Comparison of ENCODE assay signal across 8 mouse cellular contexts in the genomic region with DNA sequence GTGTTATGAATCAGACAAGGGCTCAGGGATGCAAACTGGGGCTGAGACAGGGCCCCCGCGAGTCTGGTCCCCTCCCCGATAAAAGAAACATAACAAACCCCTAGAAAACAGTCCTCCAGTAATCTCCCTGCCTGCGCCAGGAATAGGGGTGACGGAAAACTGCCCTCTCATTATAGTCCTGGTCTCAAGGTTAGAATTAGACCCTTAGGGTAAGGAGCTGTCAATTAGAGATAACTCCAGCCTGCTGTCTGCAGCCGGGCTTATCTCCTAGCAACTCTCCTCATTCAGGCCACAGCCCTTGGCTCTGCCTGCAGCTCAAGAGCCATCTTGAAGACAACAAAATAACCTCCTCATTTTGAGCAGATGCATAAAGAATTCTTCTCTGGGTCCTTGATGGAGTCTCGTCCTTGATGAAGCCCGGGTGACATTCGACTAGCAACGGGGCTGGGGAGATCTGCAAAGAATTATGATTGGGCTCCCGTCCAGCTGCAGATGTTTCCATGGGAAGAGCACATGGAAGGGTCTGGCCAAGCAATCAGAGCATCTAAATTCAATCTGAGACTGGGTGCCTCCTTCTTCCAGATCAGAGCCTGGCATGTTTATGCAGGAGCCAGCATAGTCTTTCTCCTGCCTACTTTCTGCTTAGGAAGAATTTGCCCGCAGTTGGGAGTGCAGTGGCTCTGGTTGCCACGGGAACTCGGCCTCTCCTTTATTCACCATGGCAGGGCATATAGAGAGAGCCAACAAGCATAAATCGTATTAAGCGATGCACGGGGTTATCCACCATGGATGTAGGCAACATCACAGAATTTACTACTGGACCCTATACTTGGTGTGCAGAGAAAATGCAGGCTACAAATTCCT.
DNase-seq lines count a peak whose midpoint lies in the region; ATAC-seq lines count a peak whose summit lies in the region.

No protein-coding gene starts in this region.

- H3K4me3 ChIP-seq in kidney, embryonic 15.5 days (replicated peaks): peak overlapping the region; percentile 41
- H3K4me3 ChIP-seq in embryonic facial prominence, embryonic 12.5 days: no peak overlapping the region
- no peak overlapping the region for H3K4me3 ChIP-seq in hindbrain, embryonic 11.5 days (ENCODE audit: low read depth, low read length)
- peak overlapping the region; percentile 32; the same call in 1 of the 2 replicates for H3K4me3 ChIP-seq in limb, embryonic 15.5 days

- H3K27me3 ChIP-seq in kidney, embryonic 15.5 days: no peaks in the 10 kb centered on the region
- no peaks in the 10 kb centered on the region for H3K27me3 ChIP-seq in embryonic facial prominence, embryonic 12.5 days
- no peaks in the 10 kb centered on the region for H3K27me3 ChIP-seq in hindbrain, embryonic 11.5 days (ENCODE audit: control insufficient read depth, insufficient read depth, low read length)
- 0 out of 2 replicates have a peak, but pooled peaks cover 4% of the 10 kb centered on the region for H3K27me3 ChIP-seq in limb, embryonic 15.5 days

- no peak overlapping the region for H3K9ac ChIP-seq in kidney, embryonic 15.5 days
- H3K9ac ChIP-seq in embryonic facial prominence, embryonic 12.5 days: no peak overlapping the region
- peak overlapping the region; percentile 59 for H3K9ac ChIP-seq in hindbrain, embryonic 11.5 days (ENCODE audit: low read depth, low read length)
- no peak overlapping the region for H3K9ac ChIP-seq in limb, embryonic 15.5 days

- H3K9me3 ChIP-seq in kidney, embryonic 15.5 days (replicated peaks): no peaks in the 10 kb centered on the region
- no peaks in the 10 kb centered on the region for H3K9me3 ChIP-seq in embryonic facial prominence, embryonic 12.5 days
- H3K9me3 ChIP-seq in hindbrain, embryonic 11.5 days (ENCODE audit: control insufficient read depth, low read length): no peaks in the 10 kb centered on the region
- H3K9me3 ChIP-seq in limb, embryonic 15.5 days: no peaks in the 10 kb centered on the region

- no peaks in the 10 kb centered on the region for H3K36me3 ChIP-seq in kidney, embryonic 15.5 days
- no peaks in the 10 kb centered on the region for H3K36me3 ChIP-seq in embryonic facial prominence, embryonic 12.5 days
- H3K36me3 ChIP-seq in hindbrain, embryonic 11.5 days (ENCODE audit: control insufficient read depth, insufficient read depth, low read length): no peaks in the 10 kb centered on the region
- H3K36me3 ChIP-seq in limb, embryonic 15.5 days: no peaks in the 10 kb centered on the region

- 0 out of 2 replicates have a peak, but pooled peaks have one; percentile 20 for ATAC-seq in kidney, embryonic 15.5 days (replicated peaks; ENCODE audit: low FRiP score)
- ATAC-seq in embryonic facial prominence, embryonic 12.5 days (ENCODE audit: insufficient number of reproducible peaks, insufficient read depth, low FRiP score, low TSS enrichment): peak; percentile 47; the same call in 1 of the 2 replicates
- ATAC-seq in hindbrain, embryonic 11.5 days (ENCODE audit: low FRiP score): peak; percentile 47; the same call in 1 of the 2 replicates
- ATAC-seq in limb, embryonic 15.5 days (ENCODE audit: insufficient number of reproducible peaks, low FRiP score, low TSS enrichment, low read depth): no peak
- no peak for ATAC-seq in cerebellum, adult (ENCODE audit: insufficient number of reproducible peaks, low FRiP score, low TSS enrichment)
- ATAC-seq in erythroid progenitor cell, adult 5-6 weeks (replicated peaks; ENCODE audit: low FRiP score, poor library complexity, severe bottlenecking): no peak

- peak overlapping the region; percentile 68 for H3K27ac ChIP-seq in kidney, embryonic 15.5 days
- H3K27ac ChIP-seq in embryonic facial prominence, embryonic 12.5 days: peak overlapping the region; percentile 83
- H3K27ac ChIP-seq in hindbrain, embryonic 11.5 days (ENCODE audit: low read depth, low read length): peak overlapping the region; percentile 97
- no peak overlapping the region for H3K27ac ChIP-seq in limb, embryonic 15.5 days

- 16% methylated on average over 17 of the region's 17 CpGs for WGBS in kidney, embryonic 15.5 days
- WGBS in embryonic facial prominence, embryonic 12.5 days: 7% methylated on average over 17 of the region's 17 CpGs
- 8% methylated on average over 17 of the region's 17 CpGs for WGBS in hindbrain, embryonic 11.5 days
- 21% methylated on average over 17 of the region's 17 CpGs for WGBS in limb, embryonic 15.5 days

- peak overlapping the region; percentile 66 for H3K4me2 ChIP-seq in kidney, embryonic 15.5 days
- peak overlapping the region; percentile 45 for H3K4me2 ChIP-seq in embryonic facial prominence, embryonic 12.5 days (replicated peaks)
- peak overlapping the region; percentile 45 for H3K4me2 ChIP-seq in hindbrain, embryonic 11.5 days (replicated peaks; ENCODE audit: low read depth, low read length)
- peak overlapping the region; percentile 45 for H3K4me2 ChIP-seq in limb, embryonic 15.5 days

- no peak for DNase-seq in kidney, adult 9 months
- DNase-seq in hindbrain, embryonic 11.5 days (ENCODE audit: low spot score): peak; percentile 69
- peak; percentile 1 for DNase-seq in skeletal muscle tissue, adult 2 months (ENCODE audit: low read depth, low spot score)

- H3K4me1 ChIP-seq in kidney, embryonic 15.5 days: peaks cover 24% of the 10 kb centered on the region
- H3K4me1 ChIP-seq in embryonic facial prominence, embryonic 12.5 days: peaks cover 31% of the 10 kb centered on the region
- peaks cover 16% of the 10 kb centered on the region for H3K4me1 ChIP-seq in hindbrain, embryonic 11.5 days (replicated peaks; ENCODE audit: control insufficient read depth, insufficient read depth, low read length)
- peaks cover 17% of the 10 kb centered on the region for H3K4me1 ChIP-seq in limb, embryonic 15.5 days

Comparison
In these comparisons a context has a peak if more than half of its experiments do, and no peak if none do; other contexts are left out.
1. ATAC-seq: peak in kidney, embryonic 15.5 days (single experiment), embryonic facial prominence, embryonic 12.5 days (single experiment) and hindbrain, embryonic 11.5 days (single experiment); none in limb, embryonic 15.5 days (single experiment), cerebellum, adult (single experiment) and erythroid progenitor cell, adult 5-6 weeks (single experiment).
2. H3K4me3 ChIP-seq: peak in kidney, embryonic 15.5 days (single experiment) and limb, embryonic 15.5 days (single experiment); none in embryonic facial prominence, embryonic 12.5 days (single experiment) and hindbrain, embryonic 11.5 days (single experiment).
3. Peak in every context shown above with its lines, with median percentiles within 50 percentile points of each other: H3K4me2 ChIP-seq.